Mouse (Mus musculus) embryo, embryonic 9.5 days (tissue): ENCODE results near the gene Wdr62.
"Not testable (repeated sequence)": the region's sequence is repeated elsewhere in the genome, so short reads cannot be mapped to it uniquely, and the experiment has no call there.

ENCODE experiments used
- DNase-seq: peaks from one replicate; pipeline ENCODE4 v3.0.0-alpha.2; 2017; ENCODE audit errors: extremely low spot score

The Wdr62 gene

GRCm38 (mm10) chr7:30265531-30265930 lies 14.7 kb downstream of the Wdr62 start:
- no peak for DNase-seq

GRCm38 (mm10) chr7:30265041-30265440 lies 15.2 kb downstream of the Wdr62 start:
- DNase-seq = no peak

GRCm38 (mm10) chr7:30251956-30252954 lies 28.0 kb downstream of the Wdr62 start:
- no peak for DNase-seq

- not testable (repeated sequence) for DNase-seq
Measured at GRCm38 (mm10) chr7:30237374-30237773, 42.8 kb downstream of the Wdr62 start.

- DNase-seq = no peak
Measured at GRCm38 (mm10) chr7:30235625-30236024, 44.6 kb downstream of the Wdr62 start, which contains the start of gene Ovol3. Ovol3 (minus strand) TSS chr7:30235725.

GRCm38 (mm10) chr7:30235091-30235490 lies 45.1 kb downstream of the Wdr62 start:
- DNase-seq = no peak

- no peak for DNase-seq
Measured at GRCm38 (mm10) chr7:30234276-30234858, 45.9 kb downstream of the Wdr62 start.

- DNase-seq = no peak
Measured at GRCm38 (mm10) chr7:30233387-30233786, 46.8 kb downstream of the Wdr62 start.

- DNase-seq = peak; percentile 63
Measured at GRCm38 (mm10) chr7:30232631-30233148, 47.5 kb downstream of the Wdr62 start.

GRCm38 (mm10) chr7:30231669-30232454 lies 48.4 kb downstream of the Wdr62 start, which contains the start of the genes Polr2i and Tbcb:
Polr2i (plus strand) TSS chr7:30231948.
Tbcb (minus strand) TSS chr7:30232272.
- peak; percentile 95 for DNase-seq

- no peak for DNase-seq
Measured at GRCm38 (mm10) chr7:30231328-30231668, 48.9 kb downstream of the Wdr62 start.

- no peak for DNase-seq
Measured at GRCm38 (mm10) chr7:30224206-30224605, 56.0 kb downstream of the Wdr62 start.

- DNase-seq = no peak
Measured at GRCm38 (mm10) chr7:30222205-30222604, 58.0 kb downstream of the Wdr62 start.

GRCm38 (mm10) chr7:30221433-30221832 lies 58.8 kb downstream of the Wdr62 start:
- no peak for DNase-seq

- no peak for DNase-seq
Measured at GRCm38 (mm10) chr7:30220008-30220356, 60.2 kb downstream of the Wdr62 start.

GRCm38 (mm10) chr7:30219293-30220007 lies 60.8 kb downstream of the Wdr62 start:
- DNase-seq = peak; percentile 68

- no peak for DNase-seq
Measured at GRCm38 (mm10) chr7:30217277-30217676, 62.9 kb downstream of the Wdr62 start.

- peak; percentile 87 for DNase-seq
Measured at GRCm38 (mm10) chr7:30216723-30217151, 63.5 kb downstream of the Wdr62 start.

- DNase-seq = no peak
Measured at GRCm38 (mm10) chr7:30215875-30216274, 64.3 kb downstream of the Wdr62 start.

- DNase-seq = no peak
Measured at GRCm38 (mm10) chr7:30213881-30214280, 66.3 kb downstream of the Wdr62 start.

GRCm38 (mm10) chr7:30211025-30211424 lies 69.2 kb downstream of the Wdr62 start:
- no peak for DNase-seq
